Mouse (Mus musculus): ENCODE measurements around the gene Ascl2.

Ascl2 gene

GRCm38 (mm10) chr7:142997403-142998150 is 28.5 kb upstream of the Ascl2 start:
- DNase-seq (ENCODE audit: low spot score), result no peak

GRCm38 (mm10) chr7:142996998-142997397 is 27.9 kb upstream of the Ascl2 start:
- no peak for DNase-seq (ENCODE audit: low spot score)

GRCm38 (mm10) chr7:142995630-142996338 is 26.7 kb upstream of the Ascl2 start:
- DNase-seq (ENCODE audit: low spot score), result no peak

- DNase-seq (ENCODE audit: low spot score), result no peak
These were observed 25.9 kb upstream of the Ascl2 start for GRCm38 (mm10) chr7:142995004-142995403.

GRCm38 (mm10) chr7:142987718-142988117 is 18.7 kb upstream of the Ascl2 start:
- no peak for DNase-seq (ENCODE audit: low spot score)

- DNase-seq (ENCODE audit: low spot score), result no peak
These were observed 16.1 kb upstream of the Ascl2 start for GRCm38 (mm10) chr7:142985146-142985545.

GRCm38 (mm10) chr7:142981908-142982307 is 12.8 kb upstream of the Ascl2 start:
- DNase-seq (ENCODE audit: low spot score), result no peak

GRCm38 (mm10) chr7:142967884-142968808 is 918 bp downstream of the Ascl2 start:
- DNase-seq (ENCODE audit: low spot score), result peak; percentile 38

- no peak for DNase-seq (ENCODE audit: low spot score)
These were observed 1.6 kb downstream of the Ascl2 start for GRCm38 (mm10) chr7:142967414-142967883.

GRCm38 (mm10) chr7:142959752-142960151 is 9.3 kb downstream of the Ascl2 start:
- no peak for DNase-seq (ENCODE audit: low spot score)

- no peak for DNase-seq (ENCODE audit: low spot score)
These were observed 10.2 kb downstream of the Ascl2 start for GRCm38 (mm10) chr7:142958817-142959216.

- no peak for DNase-seq (ENCODE audit: low spot score)
These were observed 13.0 kb downstream of the Ascl2 start for GRCm38 (mm10) chr7:142956018-142956417.

- DNase-seq (ENCODE audit: low spot score), result no peak
These were observed 19.5 kb downstream of the Ascl2 start for GRCm38 (mm10) chr7:142949568-142949967.

GRCm38 (mm10) chr7:142937631-142938030 is 31.4 kb downstream of the Ascl2 start:
- DNase-seq (ENCODE audit: low spot score), result no peak

- no peak for DNase-seq (ENCODE audit: low spot score)
These were observed 33.4 kb downstream of the Ascl2 start for GRCm38 (mm10) chr7:142935708-142936107.

- DNase-seq (ENCODE audit: low spot score), result no peak
These were observed 36.6 kb downstream of the Ascl2 start for GRCm38 (mm10) chr7:142932469-142932868.

- DNase-seq (ENCODE audit: low spot score), result no peak
These were observed 38.0 kb downstream of the Ascl2 start, which contains the start of gene Th for GRCm38 (mm10) chr7:142931028-142931427. Gene Th (minus strand): TSS chr7:142931128.

GRCm38 (mm10) chr7:142929516-142929915 is 39.5 kb downstream of the Ascl2 start:
- DNase-seq (ENCODE audit: low spot score), result no peak

GRCm38 (mm10) chr7:142927293-142927692 is 41.8 kb downstream of the Ascl2 start:
- DNase-seq (ENCODE audit: low spot score), result no peak

- peak; percentile 87 for DNase-seq (ENCODE audit: low spot score)
These were observed 50.1 kb downstream of the Ascl2 start for GRCm38 (mm10) chr7:142918641-142919628.

GRCm38 (mm10) chr7:142917659-142918058 is 51.4 kb downstream of the Ascl2 start:
- no peak for DNase-seq (ENCODE audit: low spot score)

Data from layer of hippocampus, adult 11-12 months (tissue).